Mouse (Mus musculus) monocyte, adult 2 months (primary cell): ENCODE results near the gene Osbpl5.

Experiments used
- DNase-seq, 2 experiments: peaks; one replicate each; pipeline ENCODE4 v3.0.0; 2022; ENCODE audit warnings: low spot score in 2 of 2, low read depth in 1 of 2

The Osbpl5 gene

GRCm38 (mm10) chr7:143755357-143756124 is 1.2 kb downstream of the Osbpl5 start:
- no peak for DNase-seq

GRCm38 (mm10) chr7:143753990-143754715 is 2.6 kb downstream of the Osbpl5 start:
- no peak for DNase-seq

DNA sequence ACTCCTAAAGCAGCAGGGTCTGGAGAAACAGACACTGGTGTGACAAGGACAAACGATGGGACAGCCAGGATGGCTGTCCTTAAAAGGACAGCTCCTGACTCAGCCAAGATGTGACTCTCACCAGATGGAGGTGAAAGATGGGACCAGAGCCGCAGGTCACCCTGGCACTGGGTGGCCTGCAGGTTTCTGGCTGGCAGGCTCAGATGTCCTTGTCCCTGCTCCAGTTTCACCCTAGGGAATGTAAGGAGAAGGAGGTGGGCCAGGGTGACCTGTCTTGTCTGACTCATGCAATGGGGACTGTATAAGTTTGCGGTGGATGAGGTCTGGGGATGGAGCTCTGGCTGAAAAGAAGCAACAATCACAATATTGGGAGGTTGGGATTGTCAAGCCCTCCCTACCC is 4.2 kb downstream of the Osbpl5 start:
- no peak for DNase-seq

GRCm38 (mm10) chr7:143752056-143752455 is 4.7 kb downstream of the Osbpl5 start:
- no peak for DNase-seq

GRCm38 (mm10) chr7:143751380-143751779 is 5.4 kb downstream of the Osbpl5 start:
- DNase-seq = no peak

- DNase-seq = no peak
These were observed 7.7 kb downstream of the Osbpl5 start for GRCm38 (mm10) chr7:143749045-143749444.

DNA sequence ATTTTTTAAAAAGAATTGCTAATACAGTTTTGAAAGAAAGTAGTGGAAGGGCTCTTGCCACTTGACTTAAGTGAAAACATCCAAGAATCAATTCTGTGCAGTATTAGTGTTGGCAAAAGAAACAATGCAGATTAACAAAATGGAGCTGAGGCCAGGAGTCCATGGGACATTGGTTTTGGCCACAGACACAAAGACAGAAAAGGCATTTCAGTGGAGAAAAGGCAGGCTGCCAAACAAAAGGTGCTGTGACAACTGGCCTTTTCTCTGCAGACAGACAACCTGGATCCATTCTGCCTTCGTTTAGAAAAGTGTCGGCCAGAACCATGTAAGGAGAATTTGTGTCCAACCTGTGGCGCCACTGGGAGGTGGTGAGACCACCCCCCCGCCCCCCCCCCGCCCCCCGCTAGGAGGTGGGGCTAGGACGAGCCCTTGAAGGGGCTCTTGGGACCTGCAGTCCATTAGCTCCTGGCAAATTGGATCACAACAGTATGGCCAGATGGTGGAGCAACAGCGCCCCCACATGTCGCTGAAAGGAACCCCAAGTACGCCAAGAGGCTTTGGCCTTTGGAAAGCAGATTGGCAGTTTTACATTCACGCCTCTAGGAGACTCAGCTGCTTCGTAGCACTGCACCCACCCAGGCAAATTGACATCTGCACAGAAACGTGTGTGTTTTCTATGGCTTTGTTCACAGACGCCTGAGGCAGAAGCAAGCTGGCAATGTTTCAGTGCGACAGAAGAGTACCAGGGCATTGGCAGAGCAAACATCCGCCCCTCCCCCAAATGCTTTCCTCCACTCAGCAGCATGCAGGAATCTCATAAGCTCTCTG is 8.5 kb downstream of the Osbpl5 start:
- DNase-seq = peak in 1 of 2 experiments; percentile 55

GRCm38 (mm10) chr7:143740653-143741052 is 16.1 kb downstream of the Osbpl5 start:
- DNase-seq = no peak

DNA sequence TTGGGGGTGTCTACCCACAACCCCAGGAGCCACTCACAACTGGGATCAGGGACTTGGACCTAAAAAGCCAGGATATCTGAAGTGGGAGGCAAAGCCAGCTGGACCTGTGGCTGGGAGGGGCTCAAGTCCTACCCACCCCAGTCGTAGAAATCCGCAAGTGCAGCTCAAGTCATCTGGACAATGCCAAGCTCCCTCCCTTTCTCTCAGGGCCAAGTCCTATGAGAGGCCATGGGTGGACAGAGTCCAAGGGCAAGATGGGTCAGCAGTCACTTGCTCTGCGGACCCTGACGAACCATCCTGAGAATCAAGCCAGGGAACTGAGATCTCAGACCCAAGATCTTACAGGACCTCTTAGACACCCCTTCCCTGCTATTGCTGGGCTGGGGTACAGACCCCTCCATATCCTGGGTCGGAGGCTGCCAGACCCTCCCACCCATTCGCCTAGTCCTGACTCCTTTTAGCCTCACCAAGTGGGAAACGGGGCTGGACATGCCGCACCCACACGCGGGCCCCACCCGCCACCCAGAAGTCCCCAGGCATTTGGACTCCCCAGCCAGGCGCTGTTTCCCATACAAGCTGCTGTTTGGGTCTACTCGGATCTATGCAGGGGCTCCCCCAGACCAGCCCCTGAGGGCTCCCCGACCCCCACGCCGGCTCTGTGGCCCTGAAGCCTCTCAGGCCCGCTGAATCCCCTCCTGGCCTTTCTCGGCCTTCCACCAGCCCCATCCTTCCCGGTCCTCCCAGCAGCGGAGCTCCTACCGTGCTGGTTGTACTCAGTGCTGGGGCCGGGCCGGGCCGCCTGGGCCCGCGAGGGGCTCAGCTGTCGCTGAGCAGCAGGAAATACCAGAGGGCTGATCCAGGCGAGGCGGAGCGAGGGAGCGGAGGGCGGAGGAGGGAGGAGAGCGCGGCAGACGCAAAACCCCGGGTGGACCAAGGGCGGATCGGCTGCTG is 17.0 kb downstream of the Osbpl5 start:
- DNase-seq = no peak

- no peak for DNase-seq
These were observed 18.2 kb downstream of the Osbpl5 start for GRCm38 (mm10) chr7:143738601-143739006.

- no peak for DNase-seq
These were observed 18.6 kb downstream of the Osbpl5 start for GRCm38 (mm10) chr7:143738194-143738593.

DNA sequence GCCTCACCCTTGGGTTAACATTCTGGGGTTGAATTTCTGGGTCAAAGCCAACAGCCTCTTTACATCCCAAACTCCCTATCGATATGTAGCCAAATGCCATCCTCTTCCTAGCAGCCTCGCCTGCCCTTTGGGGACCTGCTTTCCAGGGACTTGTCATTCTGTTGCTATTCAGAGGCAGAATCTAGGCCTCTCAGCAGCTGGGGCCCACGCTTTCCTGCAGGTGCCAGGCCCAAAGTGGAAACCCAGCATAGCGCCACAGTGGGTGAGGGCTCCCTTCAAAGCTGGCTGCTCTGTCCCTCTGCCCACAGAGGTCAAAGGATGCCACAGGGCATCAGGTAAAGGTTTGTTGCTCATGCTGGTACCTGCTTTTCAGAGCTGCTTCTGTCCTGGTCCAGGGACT is 23.0 kb downstream of the Osbpl5 start:
- DNase-seq = no peak

DNA sequence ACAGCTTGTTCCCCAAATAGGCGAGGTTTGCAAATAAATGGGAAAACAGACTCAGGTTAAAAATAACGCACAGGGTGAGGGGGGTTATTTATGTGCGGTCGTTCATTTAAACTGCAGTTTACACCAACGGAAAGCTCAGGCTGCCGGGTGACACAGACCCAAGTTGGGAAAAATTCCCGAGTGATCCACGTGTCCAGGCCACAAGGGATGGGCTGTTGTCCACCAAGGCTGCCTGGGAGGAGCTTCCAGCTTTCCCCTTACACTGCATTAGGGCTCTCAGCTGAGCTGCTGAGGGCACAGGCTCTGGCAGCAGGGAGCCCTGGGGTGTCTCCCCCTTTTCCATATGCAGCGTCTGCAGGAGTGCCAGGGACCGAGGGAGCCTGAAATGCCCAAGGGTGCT is 26.9 kb downstream of the Osbpl5 start:
- DNase-seq = no peak

GRCm38 (mm10) chr7:143726396-143726795 is 30.4 kb downstream of the Osbpl5 start:
- no peak for DNase-seq

DNA sequence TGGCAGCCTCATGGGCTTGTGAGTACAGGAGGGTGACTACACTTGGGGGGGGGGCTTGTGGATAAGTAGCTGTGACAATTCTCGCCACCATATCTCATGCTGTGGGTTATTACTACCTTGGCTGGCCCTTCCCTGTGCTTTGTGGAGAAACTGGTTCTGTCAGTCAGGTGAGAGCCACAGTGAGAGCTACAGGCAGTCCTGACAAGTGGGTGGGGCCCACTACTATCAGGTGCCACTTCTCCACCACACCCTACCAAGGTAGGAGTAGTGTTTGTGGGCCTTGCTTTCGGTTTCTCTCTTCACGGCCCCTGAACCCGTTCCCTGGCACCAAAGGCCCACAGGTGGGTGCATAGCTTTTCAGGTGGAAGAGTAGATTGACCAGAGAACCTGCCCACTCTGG is 32.9 kb downstream of the Osbpl5 start:
- no peak for DNase-seq

GRCm38 (mm10) chr7:143722646-143723045 is 34.1 kb downstream of the Osbpl5 start:
- no peak for DNase-seq

DNA sequence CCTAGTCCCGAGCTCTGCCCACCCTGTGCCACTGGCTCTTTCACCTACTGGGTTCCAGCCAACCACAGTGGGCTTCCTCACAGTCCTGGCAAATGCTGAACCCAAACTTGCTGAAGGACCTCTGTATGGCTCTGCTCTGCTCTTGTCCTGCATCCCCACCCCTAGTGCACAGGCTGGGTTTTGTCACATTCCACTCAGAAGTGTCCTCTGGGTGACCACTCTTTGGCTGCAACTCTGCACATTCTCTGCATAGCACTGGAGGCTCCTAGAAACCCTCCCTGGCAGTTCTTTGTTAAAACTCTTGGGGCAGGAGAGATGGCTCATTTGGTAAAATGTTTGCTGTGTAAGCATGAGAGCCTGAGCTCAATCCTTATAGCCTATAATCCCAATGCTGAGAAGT is 39.0 kb downstream of the Osbpl5 start:
- no peak for DNase-seq

DNA sequence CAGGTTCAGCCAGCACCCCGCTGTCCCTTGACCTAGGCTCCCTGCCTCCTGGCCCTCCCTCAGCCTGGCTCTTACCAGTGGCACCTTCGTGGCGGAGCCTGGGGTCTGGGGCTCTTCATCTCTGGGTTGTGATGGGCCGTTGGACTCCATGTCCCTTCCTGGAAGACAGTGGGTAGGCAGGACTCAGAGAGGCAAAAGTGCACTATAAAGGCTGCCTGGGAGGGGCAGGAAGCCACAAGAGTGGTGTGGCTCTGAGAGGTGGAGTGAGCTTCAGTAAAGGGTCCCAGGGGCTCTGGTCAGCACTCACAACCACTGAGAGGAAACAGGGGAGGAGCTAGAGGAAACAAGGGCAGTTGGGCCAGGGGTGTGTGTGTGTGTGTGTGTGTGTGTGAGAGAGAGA is 43.4 kb downstream of the Osbpl5 start:
- DNase-seq = no peak

- no peak for DNase-seq
These were observed 43.9 kb downstream of the Osbpl5 start for GRCm38 (mm10) chr7:143712771-143713348.

- no peak for DNase-seq
These were observed 44.8 kb downstream of the Osbpl5 start for GRCm38 (mm10) chr7:143712023-143712422.
